Mouse (Mus musculus) megakaryocyte, adult 5-6 weeks (primary cell): ENCODE measurements at regions not wholly inside any gene's neighbourhood (a gene's known extent, or its start where the extent isn't known, plus 50 kb on each side); places are given as distances from the start of the nearest gene placed in this dataset.
"Not testable (repeated sequence)": the region's sequence is repeated elsewhere in the genome, so short reads cannot be mapped to it uniquely, and the experiment has no call there.

Experiments used
- ATAC-seq: 2 replicates; pipeline ENCODE4 v1.8.0; 2016; ENCODE audit warnings: mild to moderate bottlenecking, inconsistent platforms; ENCODE audit not compliant: poor library complexity, severe bottlenecking

DNA sequence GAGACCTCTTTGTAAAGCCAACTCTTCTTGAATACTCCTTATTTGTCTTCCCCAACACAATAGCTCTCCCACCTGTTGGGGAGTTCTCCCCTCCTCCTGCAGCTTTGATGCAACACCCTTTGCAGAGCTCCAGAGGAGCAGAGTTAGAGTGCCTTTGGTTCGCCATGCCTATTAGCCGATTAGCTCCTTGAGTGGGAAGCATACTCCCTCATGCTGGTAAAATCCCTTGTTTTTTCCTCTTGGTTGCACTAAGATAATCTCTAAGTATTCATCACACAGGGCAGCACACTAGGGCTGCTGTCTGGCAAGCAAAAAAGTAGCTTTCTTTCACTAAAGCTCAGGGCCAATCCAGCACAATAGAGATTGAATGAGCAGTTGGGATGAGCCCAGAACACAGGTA is 350.4 kb downstream of the Fut8 start:
- no peak for ATAC-seq

DNA sequence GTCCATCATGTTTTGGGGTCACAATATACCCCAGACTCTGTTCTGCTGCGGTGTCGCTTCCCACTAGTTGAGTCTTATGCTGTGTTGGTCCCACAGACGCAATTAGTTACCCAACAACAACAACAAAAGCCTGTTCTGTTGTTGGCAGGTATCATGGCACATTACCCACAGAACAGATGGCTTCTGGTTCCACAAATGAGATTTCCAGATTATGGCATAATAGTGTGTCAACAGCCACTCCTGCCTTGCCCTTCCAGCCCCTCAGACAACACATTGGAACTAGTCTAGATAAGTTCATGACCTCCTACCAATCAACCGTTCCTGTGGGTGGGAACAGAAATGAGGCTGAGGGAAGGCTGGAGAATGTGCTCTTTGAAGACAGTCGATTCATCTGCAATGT is 351.5 kb downstream of the Fut8 start:
- no peak for ATAC-seq

DNA sequence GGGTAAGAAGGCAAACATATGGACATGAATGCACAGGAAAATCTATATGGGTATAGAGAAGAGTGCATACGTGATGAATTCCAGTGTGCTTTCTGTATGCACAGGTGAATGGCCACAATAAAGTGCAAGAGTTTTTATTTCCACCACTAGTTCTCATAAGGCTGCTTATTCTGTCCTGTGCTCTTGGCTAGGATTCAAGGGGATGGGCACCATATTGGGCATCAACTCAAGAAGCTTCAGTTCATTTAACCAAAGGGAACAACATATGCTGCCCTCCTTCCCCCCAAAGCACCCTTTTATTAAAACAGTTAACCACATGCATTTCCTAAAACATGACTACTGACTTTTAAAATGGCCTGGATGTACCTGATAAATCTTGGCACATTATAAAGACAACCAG is 356.2 kb downstream of the Fut8 start:
- ATAC-seq = no peak

DNA sequence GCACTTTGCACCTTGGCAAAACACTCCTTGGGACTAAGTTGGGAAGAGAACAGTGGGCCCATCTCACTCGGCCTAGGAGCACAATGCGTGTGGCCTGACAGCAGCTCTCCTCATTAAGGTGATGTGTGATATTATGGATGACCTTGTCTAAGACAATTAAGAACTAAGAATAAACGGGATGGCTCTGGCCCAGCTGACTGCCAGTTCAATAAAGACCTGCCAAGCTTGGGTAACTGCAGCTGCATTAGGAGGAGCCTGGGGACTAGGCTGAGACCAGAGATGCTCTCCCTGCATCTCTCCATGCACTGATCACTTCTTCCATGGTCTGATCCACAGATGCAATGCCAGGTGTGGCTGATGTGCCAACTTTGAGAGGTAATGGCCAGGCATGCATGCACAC is 356.7 kb downstream of the Fut8 start:
- ATAC-seq = no peak

DNA sequence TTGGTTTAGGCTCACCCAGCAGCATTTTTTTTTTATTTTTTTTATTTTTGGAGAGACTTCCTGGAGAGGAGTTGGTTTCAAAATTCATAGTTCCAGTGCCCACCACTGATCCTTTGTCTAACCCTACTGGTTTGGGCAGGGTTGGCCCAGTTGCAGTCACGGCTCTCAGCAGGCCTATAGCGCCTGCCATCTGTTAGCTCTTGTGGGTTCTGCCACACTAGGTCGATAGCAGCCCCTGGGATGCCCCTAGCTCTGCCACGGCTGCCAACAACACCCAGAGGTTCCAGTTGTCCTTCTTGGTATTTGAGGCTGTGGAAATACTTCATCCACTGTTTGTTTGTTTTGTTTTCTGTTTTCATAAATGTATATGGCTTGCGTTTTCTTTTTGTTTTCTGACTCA is 357.9 kb downstream of the Fut8 start:
- no peak for ATAC-seq

DNA sequence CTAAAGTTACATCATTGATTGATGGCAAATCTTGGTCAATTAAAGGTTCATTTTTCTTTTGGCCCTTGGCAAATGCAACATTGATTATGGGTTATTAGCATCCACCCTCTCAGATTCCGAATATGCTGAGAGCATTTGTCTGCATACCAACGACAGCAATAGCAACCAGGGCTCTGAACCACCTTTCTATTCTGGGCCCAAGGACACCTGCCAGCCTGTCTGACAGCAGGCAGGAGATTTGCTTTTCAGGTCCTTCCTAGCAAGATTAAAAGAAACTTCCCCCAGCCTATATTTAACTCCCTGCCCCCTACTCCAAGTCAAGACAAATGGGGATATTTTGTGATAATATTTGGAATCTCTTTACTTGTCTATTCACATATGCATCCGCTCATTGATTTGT is 358.8 kb downstream of the Fut8 start:
- no peak for ATAC-seq

DNA sequence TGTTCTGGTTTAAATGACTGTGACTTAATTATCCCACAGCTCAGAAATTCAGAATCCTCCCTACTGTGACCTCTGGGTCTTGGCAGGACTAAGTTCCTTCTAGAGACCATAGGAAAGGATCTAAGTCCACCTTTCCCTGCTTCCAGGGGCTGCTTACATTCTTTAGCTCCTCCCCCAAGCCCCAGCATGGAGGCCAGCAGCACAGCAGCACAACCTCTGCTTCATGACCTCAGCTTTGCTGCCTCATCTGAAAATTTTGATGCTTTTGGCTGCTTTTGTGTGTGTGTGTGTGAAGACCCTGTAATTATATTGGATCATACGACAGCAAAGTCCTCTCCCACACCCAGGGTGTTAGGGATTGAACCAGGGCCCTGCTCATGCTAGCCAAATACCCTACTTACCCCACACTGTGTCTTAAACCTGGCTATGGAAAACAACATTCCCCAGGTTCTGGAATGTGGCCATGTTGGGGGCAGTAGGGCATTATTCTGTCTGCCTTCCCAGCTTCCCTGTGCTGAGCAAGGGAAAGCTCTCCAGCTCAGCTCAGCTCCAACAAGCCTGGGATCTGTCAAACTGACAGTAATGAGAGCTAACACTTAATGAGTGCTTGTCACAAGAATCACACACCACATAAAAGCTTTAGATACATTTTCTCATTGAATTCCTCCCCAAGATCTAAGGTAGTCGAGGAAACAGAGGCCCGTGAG is 359.9 kb downstream of the Fut8 start:
- ATAC-seq = no peak

DNA sequence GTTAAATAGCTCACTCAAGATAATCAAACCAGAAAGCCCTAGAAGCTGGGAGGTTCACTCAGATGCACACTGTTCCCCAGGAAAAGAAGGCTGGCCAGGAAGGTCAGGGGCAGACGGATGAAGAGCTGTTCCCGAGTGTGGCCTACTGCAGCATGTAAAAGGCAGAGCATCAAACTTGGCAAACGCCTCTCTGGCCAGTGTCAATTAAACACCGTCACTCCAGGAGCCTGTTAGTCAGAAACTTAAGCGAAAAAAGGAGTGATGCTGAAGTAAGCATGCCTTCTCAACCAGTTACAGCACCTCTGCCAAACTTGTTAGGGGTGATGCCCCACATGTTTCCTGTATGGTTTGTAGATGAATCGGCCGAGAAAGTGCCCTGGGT is 360.4 kb downstream of the Fut8 start:
- no peak for ATAC-seq

DNA sequence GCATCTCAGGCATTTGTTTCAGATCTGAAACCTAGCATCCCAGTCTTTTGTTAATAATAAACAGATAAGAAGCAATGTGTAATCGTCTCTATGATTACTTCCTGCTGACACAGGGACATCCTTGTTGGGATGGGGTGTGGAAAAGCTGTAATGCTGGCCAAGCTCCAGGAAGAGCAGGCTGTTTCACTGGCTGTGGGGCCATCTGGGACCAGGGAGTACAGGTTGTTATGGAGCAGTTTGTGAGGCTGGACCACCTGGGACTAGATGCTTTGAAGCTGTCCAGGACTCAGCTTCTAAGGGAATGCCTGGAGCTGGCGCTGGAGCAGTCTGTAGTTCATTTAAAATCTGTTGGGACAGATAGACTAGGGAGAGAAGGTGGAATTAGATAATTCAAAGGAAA is 361.5 kb downstream of the Fut8 start:
- no peak for ATAC-seq

DNA sequence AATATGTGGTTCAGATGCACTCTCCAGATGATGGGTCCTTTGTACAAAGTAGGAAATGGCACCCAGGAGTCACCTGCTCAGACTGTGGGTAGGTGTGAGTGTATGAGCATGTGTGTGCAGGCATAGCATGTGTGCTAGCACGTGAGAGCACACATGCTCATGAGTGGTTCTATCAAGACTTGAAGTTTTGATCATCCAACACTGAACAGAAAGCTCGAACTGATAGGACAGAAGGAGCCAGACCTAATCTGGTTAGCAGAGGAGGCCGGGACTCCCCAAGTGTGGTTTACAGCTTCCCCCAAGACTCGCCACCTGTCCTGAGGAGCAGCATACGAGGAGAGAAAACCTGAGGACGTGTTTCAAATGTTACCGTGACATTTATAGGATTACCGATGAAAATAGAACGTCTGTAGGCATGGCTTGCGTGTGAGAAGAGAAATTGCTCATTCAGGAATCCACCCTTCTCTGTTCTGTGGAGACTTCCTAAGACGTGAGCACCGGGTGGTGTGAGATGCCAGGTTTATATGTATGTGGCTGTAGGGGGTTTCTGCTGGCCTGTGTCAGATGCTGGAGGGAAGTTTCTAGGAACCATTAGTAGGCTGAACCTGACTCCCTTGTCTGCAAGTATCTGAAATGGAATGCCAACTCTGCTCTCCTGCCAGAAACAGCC is 366.0 kb downstream of the Fut8 start:
- no peak for ATAC-seq

DNA sequence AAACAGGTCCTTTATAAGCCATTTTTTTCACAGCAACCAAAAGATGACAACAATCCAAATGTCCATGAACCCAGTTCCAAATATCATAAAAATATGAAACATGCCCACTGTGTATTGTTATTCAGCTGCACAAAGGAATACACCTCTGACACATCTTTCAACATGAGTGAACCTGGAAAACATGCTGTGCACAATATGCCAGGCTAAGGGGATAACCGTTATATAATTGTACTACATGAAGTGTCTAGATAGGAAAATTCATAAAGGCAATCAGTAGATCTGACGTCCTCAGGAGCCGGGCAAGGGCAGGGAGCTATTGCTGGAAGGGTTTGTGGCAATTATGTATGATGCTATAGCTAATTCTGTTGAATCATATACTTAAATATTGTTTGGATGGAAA is 379.6 kb downstream of the Fut8 start:
- ATAC-seq = no peak

DNA sequence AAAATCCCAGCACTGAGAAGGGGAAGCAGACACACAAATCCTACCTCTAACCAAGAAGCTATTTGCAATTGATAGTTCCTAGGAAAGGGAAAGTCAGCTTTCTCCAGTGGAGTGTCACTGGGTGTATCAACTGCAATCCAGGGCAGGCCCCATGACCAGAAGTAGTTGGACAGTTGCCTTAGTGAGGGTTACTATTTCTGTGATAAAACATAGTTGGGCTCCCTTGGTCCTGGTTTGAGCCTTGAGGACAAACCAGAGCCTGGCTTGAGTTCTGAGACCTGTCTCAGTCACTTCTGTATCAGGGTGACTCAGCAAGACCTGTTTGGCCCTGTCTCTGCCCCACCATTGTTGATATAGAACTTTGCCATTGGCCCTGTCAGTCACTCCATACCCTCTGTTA is 384.3 kb downstream of the Fut8 start:
- no peak for ATAC-seq

DNA sequence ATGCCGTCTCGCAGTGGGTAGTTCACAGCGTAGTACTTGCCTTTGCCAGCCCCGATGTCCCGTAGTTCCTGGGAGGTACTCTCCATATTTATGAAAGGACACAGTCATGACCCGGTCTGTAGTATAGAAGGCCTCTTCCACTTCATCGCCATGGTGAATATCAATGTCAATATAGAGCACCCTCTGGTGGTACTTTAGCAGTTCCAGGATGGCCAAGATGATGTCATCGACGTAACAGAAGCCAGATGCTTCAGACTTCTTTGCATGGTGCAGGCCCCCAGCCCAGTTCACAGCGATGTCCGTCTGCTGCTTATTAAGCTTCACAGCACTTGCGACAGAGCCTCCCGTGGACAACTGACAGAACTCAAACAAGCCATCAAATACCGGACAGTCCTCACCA is 386.4 kb downstream of the Fut8 start:
- not testable (repeated sequence) for ATAC-seq

DNA sequence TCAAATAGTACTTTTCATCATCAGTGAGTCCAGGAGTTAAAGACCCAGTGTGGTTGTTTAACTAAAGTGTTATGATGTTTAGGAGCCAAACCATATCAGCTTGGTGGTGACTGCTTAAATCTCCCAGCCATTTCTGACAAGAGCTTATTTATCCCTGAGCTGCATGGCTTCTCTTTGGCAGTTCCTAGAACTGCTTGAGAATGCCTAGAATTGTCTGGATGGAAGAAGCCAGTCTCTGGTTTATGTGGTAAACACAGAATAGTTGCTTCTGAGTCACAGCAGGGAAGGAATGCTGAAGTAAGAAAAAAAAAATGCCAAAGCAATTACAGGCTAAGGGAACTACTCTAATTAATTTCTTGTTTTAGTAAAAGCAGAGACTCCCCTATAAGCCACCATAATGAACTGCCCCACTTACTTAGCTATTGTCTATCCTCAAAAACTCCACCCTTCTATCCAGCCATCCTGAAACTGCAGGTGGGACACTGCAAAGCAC is 390.5 kb downstream of the Fut8 start:
- no peak for ATAC-seq

DNA sequence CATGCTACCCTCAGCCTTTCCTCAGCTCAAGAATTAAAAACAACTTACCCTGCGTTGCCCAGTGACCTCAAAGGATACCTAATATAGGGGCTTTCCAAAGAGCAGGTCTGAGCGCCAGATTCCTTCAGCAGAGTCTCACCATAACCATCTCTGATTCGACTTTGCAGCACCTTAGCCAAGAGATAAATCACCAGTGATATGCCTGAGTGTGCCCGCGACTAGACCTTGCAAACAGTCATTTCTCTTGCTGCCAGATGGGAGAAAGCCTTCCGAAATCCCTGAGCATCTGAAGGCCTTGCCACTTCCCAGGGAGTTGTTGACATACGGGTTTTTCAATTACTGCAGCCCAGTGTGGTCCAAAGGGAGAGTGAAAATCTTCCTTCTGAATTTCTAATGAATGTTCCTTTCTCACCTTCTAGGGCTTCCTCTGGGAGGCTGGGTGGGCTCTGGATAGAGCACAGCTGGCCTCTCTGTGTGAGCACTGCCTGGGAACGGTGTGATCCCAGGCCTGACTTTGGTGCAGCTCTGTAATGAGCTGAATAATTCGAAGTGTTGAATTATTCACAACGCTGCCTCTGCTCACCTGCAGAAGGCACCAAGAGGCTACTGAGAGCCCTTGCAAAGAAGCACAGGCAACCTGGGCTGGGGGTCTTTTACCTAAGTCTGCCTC is 396.2 kb downstream of the Fut8 start:
- ATAC-seq = no peak

DNA sequence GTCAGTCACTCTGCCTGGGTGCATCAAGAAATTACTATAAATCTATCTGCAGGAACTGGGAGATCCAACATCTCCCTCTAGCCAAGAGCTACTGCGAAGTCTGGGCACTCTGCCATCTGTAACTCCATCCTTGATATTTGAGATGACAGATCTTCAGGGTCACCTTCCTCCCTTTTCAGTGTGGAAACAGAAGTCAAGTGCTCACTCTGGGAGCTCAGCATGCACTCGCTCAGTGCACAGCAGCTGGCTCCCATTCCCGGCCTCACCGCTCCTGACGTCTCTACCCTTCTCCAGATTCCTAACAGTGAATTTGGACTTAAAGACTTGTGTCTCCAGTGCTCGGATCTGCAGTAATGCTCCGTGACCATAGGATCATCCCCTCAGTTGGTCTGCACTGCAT is 400.3 kb downstream of the Fut8 start:
- no peak for ATAC-seq

DNA sequence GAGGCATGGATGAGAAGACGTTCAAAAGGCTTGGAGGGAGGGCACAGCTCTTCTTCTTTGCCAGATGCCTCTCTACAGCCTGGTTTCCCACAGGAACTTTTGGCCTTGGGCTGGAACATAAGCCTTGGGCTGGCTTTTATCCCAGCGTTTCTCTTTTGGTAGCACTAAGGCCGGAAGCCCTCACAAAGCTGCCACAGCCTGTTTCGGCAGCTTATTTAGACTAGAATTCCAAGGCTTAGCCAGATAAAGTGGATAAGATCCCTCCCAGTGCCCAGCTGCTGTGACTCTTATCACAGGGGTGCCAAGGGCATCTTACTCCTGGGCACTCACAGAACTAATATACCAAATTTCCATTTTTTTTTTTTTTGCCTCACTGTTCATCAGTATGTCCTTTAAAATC is 404.4 kb downstream of the Fut8 start:
- no peak for ATAC-seq

DNA sequence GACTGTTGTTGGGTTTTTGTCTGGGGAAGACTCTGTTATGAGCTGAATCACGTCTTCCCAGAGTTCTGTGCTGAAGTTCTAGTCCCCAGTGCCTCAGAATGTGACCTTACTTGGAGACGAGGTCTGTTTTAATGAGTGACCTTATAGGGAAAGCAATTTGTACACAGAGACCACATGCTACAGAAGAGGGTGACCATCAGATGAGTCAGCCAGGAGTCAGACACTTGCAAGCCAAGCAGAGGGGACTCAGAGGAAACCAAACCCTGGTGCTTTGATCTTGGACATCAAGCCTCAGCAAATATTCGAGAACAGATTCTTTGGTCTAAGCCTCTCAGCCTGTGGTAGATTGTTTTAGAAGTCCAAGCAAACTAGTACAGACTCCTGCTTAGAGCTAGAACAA is 409.9 kb downstream of the Fut8 start:
- no peak for ATAC-seq

DNA sequence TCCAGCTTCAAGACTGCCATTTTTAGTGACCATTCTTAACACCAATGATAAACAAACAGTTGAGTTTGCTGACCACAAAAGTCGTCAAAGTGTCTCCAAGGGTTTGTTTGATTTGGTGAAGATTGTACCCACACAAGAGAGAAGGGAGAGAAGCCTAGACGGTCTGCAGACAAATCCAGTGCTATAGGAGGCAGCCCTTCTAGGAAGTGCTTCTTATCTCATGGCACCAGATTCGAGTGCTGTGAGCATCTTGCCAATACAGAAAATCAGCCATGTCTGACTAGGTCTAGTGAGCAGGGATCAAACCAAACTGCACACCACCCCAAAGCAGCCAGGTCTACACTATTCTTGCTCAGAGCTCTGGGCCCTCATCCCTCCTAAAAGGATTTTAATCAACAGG is 416.4 kb downstream of the Fut8 start:
- no peak for ATAC-seq

DNA sequence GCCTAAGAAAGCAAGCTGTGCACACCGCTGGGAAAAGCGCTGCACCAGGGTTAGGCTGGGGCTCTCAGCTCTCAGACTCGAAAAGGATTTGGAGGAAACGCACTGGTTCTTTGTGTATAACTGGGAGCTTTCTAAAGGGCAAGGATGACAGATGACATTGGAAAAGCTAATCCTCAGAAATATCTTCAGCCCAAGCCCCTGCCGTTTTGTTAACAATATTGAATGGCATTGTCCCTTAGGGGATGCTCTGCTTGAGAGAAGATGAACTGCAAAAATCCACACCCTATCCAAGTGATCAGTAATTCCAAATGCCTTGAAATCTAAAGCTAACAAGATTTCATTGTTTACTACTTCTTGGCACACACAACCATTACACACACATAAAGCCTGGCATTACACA is 419.1 kb downstream of the Fut8 start:
- ATAC-seq = no peak

DNA sequence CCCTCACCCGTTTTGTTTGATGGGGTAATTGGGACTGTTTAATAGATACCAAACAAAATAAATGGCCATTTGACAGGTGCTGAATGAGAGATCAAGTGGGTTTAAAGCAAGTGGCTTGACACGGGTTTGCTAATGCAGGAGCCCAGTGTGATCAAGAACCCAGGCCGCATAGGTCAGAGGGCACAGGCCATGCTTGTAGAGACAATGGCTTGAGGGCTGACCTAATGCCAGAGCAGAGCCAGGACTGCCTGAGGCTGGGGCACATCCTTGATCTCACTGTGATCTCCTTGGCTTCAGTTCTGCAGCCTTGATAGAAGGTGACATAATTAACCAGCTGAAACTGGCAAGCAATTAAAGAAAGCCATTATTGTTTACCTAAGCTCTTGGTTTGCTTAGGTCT is 420.0 kb downstream of the Fut8 start:
- no peak for ATAC-seq

DNA sequence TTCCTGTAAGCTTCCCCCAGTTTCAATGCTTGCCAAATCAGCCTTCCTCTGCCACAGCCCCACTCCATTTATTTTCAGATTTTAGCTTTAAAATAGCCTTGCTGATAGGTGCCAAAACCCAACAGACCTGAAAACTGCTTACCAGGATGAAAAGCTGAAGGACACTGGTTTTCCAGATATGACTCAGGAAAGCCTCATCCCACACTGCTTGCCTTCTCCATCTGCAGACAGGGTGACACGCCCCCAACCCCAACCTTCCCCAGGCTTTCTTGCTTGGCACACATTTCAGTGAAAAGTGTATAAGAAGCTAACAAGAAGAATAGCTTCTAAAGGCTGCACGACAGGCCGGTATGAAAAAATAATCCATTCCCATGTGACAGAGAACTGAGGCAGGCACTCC is 425.3 kb downstream of the Fut8 start:
- ATAC-seq = no peak
